Mouse (Mus musculus): ENCODE data around the gene Epb41. TPM values are rescaled to one million over a fixed set of nuclear protein-coding genes. Genes with fewer than 3 reads are reported as not detected.

Gene Epb41
- 193 TPM for polyA plus RNA-seq (2017; shearing (Covaris generic))

GRCm38 (mm10) chr4:132074933-132075769, at the start of gene Epb41:
TSS of gene Epb41 (minus strand) at chr4:132075321.

GRCm38 (mm10) chr4:132074077-132074932, 816 bp downstream of the Epb41 start, which contains the start of gene Gm10300:
TSS of gene Gm10300 (plus strand) at chr4:132074697.

GRCm38 (mm10) chr4:131921461-131922346, 153.4 kb downstream of the Epb41 start, which contains the start of gene Tmem200b:
TSS of gene Tmem200b (plus strand) at chr4:131921771.

Other genes with a start within 250 kb of the Epb41 start
- 0.33 TPM for gene Ptpru, start 237.0 kb downstream of the Epb41 start, polyA plus RNA-seq (2017; shearing (Covaris generic))
- 17.0 TPM for gene Mecr, start 231.9 kb downstream of the Epb41 start, polyA plus RNA-seq (2017; shearing (Covaris generic))
- gene Srsf4, start 201.7 kb downstream of the Epb41 start, polyA plus RNA-seq (2017; shearing (Covaris generic)): 139 TPM
- gene Tmem200b, start 153.6 kb downstream of the Epb41 start, polyA plus RNA-seq (2017; shearing (Covaris generic)): not detected
- gene Gm10300, start 624 bp downstream of the Epb41 start, polyA plus RNA-seq (2017; shearing (Covaris generic)): not detected
- gene Oprd1, start 69.2 kb upstream of the Epb41 start, polyA plus RNA-seq (2017; shearing (Covaris generic)): not detected
- gene Ythdf2, start 137.0 kb upstream of the Epb41 start, polyA plus RNA-seq (2017; shearing (Covaris generic)): 94.5 TPM
- 4.7 TPM for gene Gmeb1, start 186.3 kb upstream of the Epb41 start, polyA plus RNA-seq (2017; shearing (Covaris generic))
- 39.1 TPM for gene Taf12, start 199.1 kb upstream of the Epb41 start, polyA plus RNA-seq (2017; shearing (Covaris generic))
- not detected for gene Rab42, start 228.1 kb upstream of the Epb41 start, polyA plus RNA-seq (2017; shearing (Covaris generic))